Mouse (Mus musculus): ENCODE measurements around the gene Gpx3.
"Not testable (repeated sequence)": the region's sequence is repeated elsewhere in the genome, so short reads cannot be mapped to it uniquely, and the experiment has no call there.

- not testable (repeated sequence) for TF ChIP-seq POLR2A, CTCF (IDR thresholded peaks at IDR 0.05; ENCODE audit: extremely low read depth, insufficient read depth, low read length)
Observed at GRCm38 (mm10) chr11:54896646-54897045, 5.6 kb upstream of the Gpx3 start.
